9 mouse cellular contexts compared by ENCODE assay signal in the genomic region with DNA sequence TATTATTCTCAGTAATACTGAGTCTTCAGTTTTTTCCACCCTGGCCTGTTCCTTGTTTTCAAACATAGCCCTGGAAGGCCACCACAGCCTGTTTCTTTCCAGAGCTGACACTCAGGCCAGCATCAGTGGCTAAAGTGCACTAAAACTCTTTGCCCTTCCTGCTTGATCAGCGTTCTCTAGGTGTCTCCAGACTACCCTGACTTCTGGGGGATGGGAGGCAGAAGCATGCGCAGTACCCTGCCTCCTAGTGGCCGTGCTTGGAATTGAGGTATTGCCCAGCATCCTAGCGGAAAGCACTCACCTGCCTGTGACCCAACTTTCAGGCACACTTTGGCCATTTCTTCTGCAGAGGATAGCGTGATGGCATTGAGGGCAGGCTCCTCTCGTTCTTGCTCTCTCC. TPM values are rescaled to one million over a fixed set of nuclear protein-coding genes. Genes with fewer than 3 reads are reported as not detected.
A peak's percentile ranks its signal among the peaks of the same experiment; 100 is the strongest.
DNase-seq lines count a peak whose midpoint lies in the region; ATAC-seq and TF ChIP-seq lines count a peak whose summit lies in the region.
"Had no signal": no experiment of that assay in that cellular context is flagged by ENCODE, and none has a peak within 500 bp of the region (broad histone marks: within the 10 kb centered on the region; RNA-seq: fewer than 3 reads in every experiment).

No protein-coding gene starts in this region.

- H3K27me3 ChIP-seq in heart, embryonic 11.5 days (ENCODE audit: control insufficient read depth, insufficient read depth, low read length): no peaks in the 10 kb centered on the region
- no peaks in the 10 kb centered on the region for H3K27me3 ChIP-seq in limb, embryonic 10.5 days (ENCODE audit: low read depth, poor library complexity, severe bottlenecking)
- H3K27me3 ChIP-seq in spleen, adult 2 months (ENCODE audit: control insufficient read depth, insufficient read depth, low read length): no peaks in the 10 kb centered on the region
- H3K27me3 ChIP-seq in neural tube, embryonic 15.5 days (replicated peaks): no peaks in the 10 kb centered on the region

- no peak overlapping the region for H3K9ac ChIP-seq in heart, embryonic 11.5 days (ENCODE audit: low read depth, low read length)
- H3K9ac ChIP-seq in neural tube, embryonic 15.5 days (replicated peaks): no peak overlapping the region

- TF ChIP-seq CTCF in spleen, adult 2 months (IDR thresholded peaks at IDR 0.05; ENCODE audit: extremely low read depth, insufficient read depth, insufficient read length, insufficient replicate concordance): peak; percentile 23; the same call in 1 of the 2 replicates

- no peak overlapping the region for H3K4me2 ChIP-seq in heart, embryonic 11.5 days
- no peak overlapping the region for H3K4me2 ChIP-seq in neural tube, embryonic 15.5 days

- H3K4me1 ChIP-seq in heart, embryonic 11.5 days (ENCODE audit: control insufficient read depth, insufficient read depth, low read length): peaks cover 27% of the 10 kb centered on the region
- peaks cover 4% of the 10 kb centered on the region; the same call in 1 of the 2 replicates for H3K4me1 ChIP-seq in limb, embryonic 10.5 days
- H3K4me1 ChIP-seq in spleen, adult 2 months (ENCODE audit: control insufficient read depth, insufficient read depth, insufficient read length): no peaks in the 10 kb centered on the region
- H3K4me1 ChIP-seq in neural tube, embryonic 15.5 days: no peaks in the 10 kb centered on the region

- peaks cover 6% of the 10 kb centered on the region; the same call in 1 of the 2 replicates for H3K36me3 ChIP-seq in heart, embryonic 11.5 days (ENCODE audit: control insufficient read depth, insufficient read depth, low read length)
- H3K36me3 ChIP-seq in limb, embryonic 10.5 days: peaks cover 87% of the 10 kb centered on the region
- no peaks in the 10 kb centered on the region for H3K36me3 ChIP-seq in spleen, adult 2 months (ENCODE audit: control insufficient read depth, insufficient read depth, low read length)
- no peaks in the 10 kb centered on the region for H3K36me3 ChIP-seq in neural tube, embryonic 15.5 days

- H3K4me3 ChIP-seq in heart, embryonic 11.5 days (ENCODE audit: low read depth, low read length): no peak overlapping the region
- no peak overlapping the region for H3K4me3 ChIP-seq in limb, embryonic 10.5 days
- no peak overlapping the region for H3K4me3 ChIP-seq in spleen, adult 2 months (ENCODE audit: extremely low read depth, insufficient read depth, insufficient read length)
- H3K4me3 ChIP-seq in neural tube, embryonic 15.5 days (replicated peaks): no peak overlapping the region
- H3K4me3 ChIP-seq: erythroblast, embryonic 14.5 days had no signal

- H3K27ac ChIP-seq in heart, embryonic 11.5 days (ENCODE audit: low read depth, low read length): 0 out of 2 replicates have a peak overlapping the region, but pooled peaks have one; percentile 1
- H3K27ac ChIP-seq in limb, embryonic 10.5 days: no peak overlapping the region
- H3K27ac ChIP-seq in spleen, adult 2 months (ENCODE audit: insufficient read depth, low read length): no peak overlapping the region
- no peak overlapping the region for H3K27ac ChIP-seq in neural tube, embryonic 15.5 days (replicated peaks)

- 48% methylated on average over 6 of the region's 6 CpGs for WGBS in heart, embryonic 11.5 days (ENCODE audit: insufficient replicate concordance)
- 53% methylated on average over 6 of the region's 6 CpGs for WGBS in limb, embryonic 10.5 days
- WGBS in spleen, adult 2 months: 75% methylated on average over 6 of the region's 6 CpGs
- WGBS in neural tube, embryonic 15.5 days: 51% methylated on average over 6 of the region's 6 CpGs

- DNase-seq in cerebellum, adult 9-10 months: peak; percentile 4
- no peak for DNase-seq in cerebellum, adult 11-12 months
- DNase-seq in right cerebral cortex, postnatal 14 days: peak; percentile 50
- no peak for DNase-seq in right cerebral cortex, postnatal 25 days
- peak; percentile 66 for DNase-seq in limb, embryonic 10.5 days (ENCODE audit: low spot score)
- DNase-seq in spleen, adult 2 months (ENCODE audit: low read depth in 1 of 2, low spot score in 2 of 2): peak in 1 of 2 experiments; percentile 11

- H3K9me3 ChIP-seq in heart, embryonic 11.5 days (replicated peaks; ENCODE audit: control insufficient read depth, low read length): no peaks in the 10 kb centered on the region
- 0 out of 2 replicates have a peak, but pooled peaks cover 2% of the 10 kb centered on the region for H3K9me3 ChIP-seq in limb, embryonic 10.5 days (replicated peaks)
- H3K9me3 ChIP-seq in neural tube, embryonic 15.5 days (replicated peaks): no peaks in the 10 kb centered on the region

- no peak for TF ChIP-seq POLR2A in spleen, adult 2 months (IDR thresholded peaks at IDR 0.05; ENCODE audit: low read depth, low read length)

- ATAC-seq in heart, embryonic 11.5 days (replicated peaks; ENCODE audit: insufficient number of reproducible peaks, low FRiP score, low TSS enrichment): no peak
- no peak for ATAC-seq in neural tube, embryonic 15.5 days (ENCODE audit: low FRiP score)

RNA-seq across cellular contexts. Expression of gene Nid2, which starts 25.8 kb away (rescaled TPM):
- 146 and 178 TPM in 2 replicates for polyA plus RNA-seq in heart, embryonic 11.5 days (2014; fragmentation: Nextera tagmentation; extraction: Ambion mirVana)
- 98.5 TPM in 2 replicates for polyA plus RNA-seq in limb, embryonic 10.5 days (2016; fragmentation: Nextera tagmentation; extraction: Ambion mirVana)
- 5.9 and 6.4 TPM in 2 replicates for polyA plus RNA-seq in spleen, adult 2 months (2012; rRNA removed)
- 37.9 and 47.4 TPM in 2 replicates for polyA plus RNA-seq in neural tube, embryonic 15.5 days (2015; fragmentation: Nextera tagmentation; extraction: Ambion mirVana)

RNA-seq across cellular contexts. Expression of gene Rtraf, which starts 46.7 kb away (rescaled TPM):
- 188 and 199 TPM in 2 replicates for polyA plus RNA-seq in heart, embryonic 11.5 days (2014; fragmentation: Nextera tagmentation; extraction: Ambion mirVana)
- polyA plus RNA-seq in limb, embryonic 10.5 days (2016; fragmentation: Nextera tagmentation; extraction: Ambion mirVana): 228 and 232 TPM in 2 replicates
- polyA plus RNA-seq in spleen, adult 2 months (2012; rRNA removed): 10.0 and 10.8 TPM in 2 replicates
- 156 and 162 TPM in 2 replicates for polyA plus RNA-seq in neural tube, embryonic 15.5 days (2015; fragmentation: Nextera tagmentation; extraction: Ambion mirVana)

Comparison
In these comparisons a context has a peak if more than half of its experiments do, and no peak if none do; other contexts are left out.
1. DNase-seq: peak in cerebellum, adult 9-10 months (single experiment), right cerebral cortex, postnatal 14 days (single experiment) and limb, embryonic 10.5 days (single experiment); none in cerebellum, adult 11-12 months (single experiment) and right cerebral cortex, postnatal 25 days (single experiment).
2. RNA of gene Rtraf, which starts 46.7 kb away (polyA plus RNA-seq): 228 to 232 TPM in limb, embryonic 10.5 days, 188 to 199 TPM in heart, embryonic 11.5 days and 156 to 162 TPM in neural tube, embryonic 15.5 days; 10.0 to 10.8 TPM in spleen, adult 2 months; every median in the first group is over 10 times any median in the second.